Comparison of ENCODE assay signal across 8 mouse cellular contexts in the genomic region with DNA sequence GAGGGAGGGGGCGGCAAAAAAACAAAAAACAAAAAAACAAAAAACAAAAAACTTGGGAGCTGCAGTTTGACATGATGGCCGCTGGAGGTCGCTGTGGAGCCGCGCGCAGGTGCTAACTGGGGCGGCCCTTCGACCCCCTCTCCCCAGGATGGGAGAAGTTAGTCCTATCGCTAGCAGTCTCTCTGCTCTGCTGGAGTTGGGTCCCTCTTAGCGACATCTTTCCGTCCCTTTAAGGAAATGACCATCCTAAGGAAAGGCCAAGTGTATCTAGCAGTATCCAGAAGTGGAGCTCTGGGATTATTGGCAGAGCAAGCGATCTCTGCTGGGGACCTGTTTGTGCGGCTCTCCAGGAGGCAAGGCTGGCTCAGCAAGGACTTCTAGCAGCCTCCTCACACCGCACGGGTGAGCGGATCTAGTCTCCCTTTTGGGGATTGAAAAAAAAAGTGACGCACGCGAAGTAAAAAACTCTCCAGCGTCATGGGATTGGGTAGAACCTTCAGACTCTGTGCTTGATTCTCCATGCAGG. TPM values are rescaled to one million over a fixed set of nuclear protein-coding genes. Genes with fewer than 3 reads are reported as not detected.
DNase-seq lines count a peak whose midpoint lies in the region; ATAC-seq and TF ChIP-seq lines count a peak whose summit lies in the region.

No protein-coding gene starts in this region.

- H3K4me3 ChIP-seq in embryonic facial prominence, embryonic 10.5 days: peak overlapping the region; percentile 54
- peak overlapping the region; percentile 47 for H3K4me3 ChIP-seq in heart, postnatal 0 days (ENCODE audit: low read depth, low read length)
- H3K4me3 ChIP-seq in midbrain, embryonic 13.5 days (replicated peaks): peak overlapping the region; percentile 28

- H3K36me3 ChIP-seq in embryonic facial prominence, embryonic 10.5 days (replicated peaks): no peaks in the 10 kb centered on the region
- H3K36me3 ChIP-seq in heart, postnatal 0 days (replicated peaks; ENCODE audit: control insufficient read depth, insufficient read depth, low read length): no peaks in the 10 kb centered on the region
- no peaks in the 10 kb centered on the region for H3K36me3 ChIP-seq in midbrain, embryonic 13.5 days

- 2% methylated on average over 20 of the region's 20 CpGs for WGBS in embryonic facial prominence, embryonic 10.5 days
- 3% methylated on average over 20 of the region's 20 CpGs for WGBS in heart, postnatal 0 days
- WGBS in midbrain, embryonic 13.5 days: 3% methylated on average over 20 of the region's 20 CpGs

- peak overlapping the region; percentile 76 for H3K27ac ChIP-seq in embryonic facial prominence, embryonic 10.5 days (replicated peaks)
- H3K27ac ChIP-seq in heart, postnatal 0 days (ENCODE audit: low read depth): no peak overlapping the region
- no peak overlapping the region for H3K27ac ChIP-seq in midbrain, embryonic 13.5 days

- peak; percentile 75 for TF ChIP-seq CTCF in heart, postnatal 0 days (IDR thresholded peaks at IDR 0.05; ENCODE audit: low read depth)

- no peak for TF ChIP-seq EP300 in heart, postnatal 0 days (IDR thresholded peaks at IDR 0.05; ENCODE audit: low read depth)

- H3K4me2 ChIP-seq in heart, postnatal 0 days (ENCODE audit: low read depth, low read length): peak overlapping the region; percentile 85
- peak overlapping the region; percentile 52 for H3K4me2 ChIP-seq in midbrain, embryonic 13.5 days (replicated peaks)

- ATAC-seq in heart, postnatal 0 days (ENCODE audit: insufficient read depth, low read depth): peak; percentile 70
- peak; percentile 78 for ATAC-seq in midbrain, embryonic 13.5 days

- no peaks in the 10 kb centered on the region for H3K9me3 ChIP-seq in embryonic facial prominence, embryonic 10.5 days
- no peaks in the 10 kb centered on the region for H3K9me3 ChIP-seq in heart, postnatal 0 days (replicated peaks; ENCODE audit: control insufficient read depth, low read length)
- no peaks in the 10 kb centered on the region for H3K9me3 ChIP-seq in midbrain, embryonic 13.5 days

- DNase-seq in A20 (ENCODE audit: low read depth, low spot score): peak; percentile 69
- peak; percentile 55 to 64 for DNase-seq in CD8-positive naive resting alpha-beta T cell, adult 2 months (ENCODE audit: low read depth in 2 of 2, low spot score in 2 of 2)
- peak; percentile 71 for DNase-seq in embryonic facial prominence, embryonic 10.5 days (ENCODE audit: low spot score)
- DNase-seq in heart, postnatal 0 days (ENCODE audit: low spot score): no peak
- peak; percentile 30 to 58 for DNase-seq in kidney, postnatal 25 days
- peak; percentile 75 for DNase-seq in thymus, postnatal 14 days
- no peak for DNase-seq in left cerebral cortex, adult 9 months (ENCODE audit: low spot score in 2 of 2)

- peak overlapping the region; percentile 53 for H3K9ac ChIP-seq in heart, postnatal 0 days (replicated peaks; ENCODE audit: low read depth, low read length)
- peak overlapping the region; percentile 32; the same call in 1 of the 2 replicates for H3K9ac ChIP-seq in midbrain, embryonic 13.5 days (replicated peaks)

- peaks cover 36% of the 10 kb centered on the region for H3K27me3 ChIP-seq in embryonic facial prominence, embryonic 10.5 days (replicated peaks; ENCODE audit: low read depth, poor library complexity, severe bottlenecking)
- no peaks in the 10 kb centered on the region for H3K27me3 ChIP-seq in heart, postnatal 0 days (ENCODE audit: control insufficient read depth, insufficient read depth, low read length)
- H3K27me3 ChIP-seq in midbrain, embryonic 13.5 days: peaks cover 67% of the 10 kb centered on the region

- peaks cover 28% of the 10 kb centered on the region for H3K4me1 ChIP-seq in embryonic facial prominence, embryonic 10.5 days
- H3K4me1 ChIP-seq in heart, postnatal 0 days (ENCODE audit: control insufficient read depth, insufficient read depth): no peaks in the 10 kb centered on the region
- peaks cover 14% of the 10 kb centered on the region for H3K4me1 ChIP-seq in midbrain, embryonic 13.5 days (replicated peaks)

RNA-seq across cellular contexts. Expression of gene Cd247, which starts 7.8 kb away (rescaled TPM):
- 1.6 and 1.7 TPM in 2 replicates for polyA plus RNA-seq in embryonic facial prominence, embryonic 10.5 days (2016; fragmentation: Nextera tagmentation; extraction: Ambion mirVana)
- 3.9 TPM in 1 of 2 replicates, not detected in the other for total RNA-seq in heart, postnatal 0 days (2014; rRNA removed; ENCODE audit: low replicate concordance)
- 0.26 and 0.41 TPM in 2 replicates for polyA plus RNA-seq in heart, postnatal 0 days (2015; fragmentation: Nextera tagmentation; extraction: Ambion mirVana)
- 1.6 and 2.2 TPM in 2 replicates for polyA plus RNA-seq in midbrain, embryonic 13.5 days (2015; fragmentation: Nextera tagmentation; extraction: Ambion mirVana)

RNA-seq across cellular contexts. Expression of gene Creg1, which starts 17.1 kb away (rescaled TPM):
- polyA plus RNA-seq in embryonic facial prominence, embryonic 10.5 days (2016; fragmentation: Nextera tagmentation; extraction: Ambion mirVana): 32.4 and 40.5 TPM in 2 replicates
- total RNA-seq in heart, postnatal 0 days (2014; rRNA removed; ENCODE audit: low replicate concordance): 29.1 and 32.4 TPM in 2 replicates
- polyA plus RNA-seq in heart, postnatal 0 days (2015; fragmentation: Nextera tagmentation; extraction: Ambion mirVana): 62.1 and 75.2 TPM in 2 replicates
- polyA plus RNA-seq in midbrain, embryonic 13.5 days (2015; fragmentation: Nextera tagmentation; extraction: Ambion mirVana): 21.7 and 23.8 TPM in 2 replicates

Comparison
In these comparisons a context has a peak if more than half of its experiments do, and no peak if none do; other contexts are left out.
1. DNase-seq: peak in A20 (single experiment), CD8-positive naive resting alpha-beta T cell, adult 2 months (2 of 2), embryonic facial prominence, embryonic 10.5 days (single experiment), kidney, postnatal 25 days (2 of 2) and thymus, postnatal 14 days (single experiment); none in heart, postnatal 0 days (single experiment) and left cerebral cortex, adult 9 months (0 of 2).
2. Peak in every context shown above with its lines, with median percentiles within 50 percentile points of each other: H3K4me3 ChIP-seq.